ENCODE assay signal across 8 mouse cellular contexts in genomic region chr14:52338751-52339511, GRCm38 (mm10). TPM values are rescaled to one million over a fixed set of nuclear protein-coding genes. Genes with fewer than 3 reads are reported as not detected.
DNase-seq lines count a peak whose midpoint lies in the region; ATAC-seq lines count a peak whose summit lies in the region.

No protein-coding gene starts in this region.

- peak overlapping the region; percentile 55 for H3K27ac ChIP-seq in hindbrain, embryonic 16.5 days (ENCODE audit: low read depth, low read length)

- peak; percentile 56 for DNase-seq in adrenal gland, adult 2 months
- no peak for DNase-seq in adrenal gland, postnatal 4 days (ENCODE audit: low spot score in 2 of 2)
- DNase-seq in cerebellum, adult 9-10 months, result peak; percentile 88
- peak; percentile 37 to 60 for DNase-seq in layer of hippocampus, postnatal 25 days (ENCODE audit: extremely low spot score in 1 of 2, low spot score in 1 of 2)
- DNase-seq in lung, postnatal 36 days, result peak; percentile 83
- DNase-seq in right cerebral cortex, postnatal 14 days, result peak; percentile 57

- WGBS in hindbrain, embryonic 16.5 days, result 29% methylated on average over 21 of the region's 21 CpGs

- peak overlapping the region; percentile 61 for H3K4me2 ChIP-seq in hindbrain, embryonic 16.5 days (ENCODE audit: low read length)

- peak overlapping the region; percentile 37 for H3K4me3 ChIP-seq in hindbrain, embryonic 16.5 days (ENCODE audit: low read length)

- peak overlapping the region; percentile 63 for H3K9ac ChIP-seq in hindbrain, embryonic 16.5 days (ENCODE audit: low read depth, low read length)

- H3K9me3 ChIP-seq in hindbrain, embryonic 16.5 days (ENCODE audit: control insufficient read depth, low read length), result no peaks in the 10 kb centered on the region

- no peaks in the 10 kb centered on the region for H3K36me3 ChIP-seq in hindbrain, embryonic 16.5 days (ENCODE audit: control insufficient read depth, insufficient read depth, low read length)

- ATAC-seq in frontal cortex, adult (ENCODE audit: low TSS enrichment), result peak; percentile 90
- peak; percentile 85 for ATAC-seq in hindbrain, embryonic 16.5 days

- H3K4me1 ChIP-seq in hindbrain, embryonic 16.5 days (ENCODE audit: control insufficient read depth, insufficient read depth, low read depth, low read length), result no peaks in the 10 kb centered on the region; the same call in 1 of the 2 replicates

- H3K27me3 ChIP-seq in hindbrain, embryonic 16.5 days (replicated peaks; ENCODE audit: control insufficient read depth, insufficient read depth, low read length), result no peaks in the 10 kb centered on the region

RNA-seq across cellular contexts. Expression of gene Sall2, which starts 10.4 kb away (rescaled TPM):
- 10 to 100 TPM in 1 of 2 experiments, 1 to 10 TPM in 1; 4.4 to 10.5 TPM for total RNA-seq in adrenal gland, adult 2 months (2021)
- 6.1 and 6.4 TPM in 2 replicates for polyA plus RNA-seq in adrenal gland, adult 2 months (2012; rRNA removed)
- 10 to 100 TPM; 17.0 to 20.1 TPM for total RNA-seq in adrenal gland, postnatal 4 days (2021)
- 40.6 and 49.0 TPM in 2 replicates for polyA plus RNA-seq in hindbrain, embryonic 16.5 days (2015; fragmentation: Nextera tagmentation; extraction: Ambion mirVana)
- 10 to 100 TPM; 44.9 to 48.8 TPM for total RNA-seq in layer of hippocampus, postnatal 25 days (2021)

RNA-seq across cellular contexts. Expression of gene Olfr1513, which starts 17.3 kb away (rescaled TPM):
- total RNA-seq in adrenal gland, adult 2 months (2021), result not detected
- not detected in 2 replicates for polyA plus RNA-seq in adrenal gland, adult 2 months (2012; rRNA removed)
- not detected for total RNA-seq in adrenal gland, postnatal 4 days (2021)
- not detected in 2 replicates for polyA plus RNA-seq in hindbrain, embryonic 16.5 days (2015; fragmentation: Nextera tagmentation; extraction: Ambion mirVana)
- total RNA-seq in layer of hippocampus, postnatal 25 days (2021), result not detected

RNA-seq across cellular contexts. Expression of gene Mettl3, which starts 34.0 kb away (rescaled TPM):
- total RNA-seq in adrenal gland, adult 2 months (2021), result 10 to 100 TPM; 37.1 to 55.0 TPM
- 22.4 and 24.5 TPM in 2 replicates for polyA plus RNA-seq in adrenal gland, adult 2 months (2012; rRNA removed)
- 10 to 100 TPM; 32.0 to 41.9 TPM for total RNA-seq in adrenal gland, postnatal 4 days (2021)
- 41.6 and 45.4 TPM in 2 replicates for polyA plus RNA-seq in hindbrain, embryonic 16.5 days (2015; fragmentation: Nextera tagmentation; extraction: Ambion mirVana)
- 10 to 100 TPM; 39.1 to 48.8 TPM for total RNA-seq in layer of hippocampus, postnatal 25 days (2021)

RNA-seq across cellular contexts. Expression of gene Olfr1512, which starts 40.0 kb away (rescaled TPM):
- not detected for total RNA-seq in adrenal gland, adult 2 months (2021)
- not detected in 2 replicates for polyA plus RNA-seq in adrenal gland, adult 2 months (2012; rRNA removed)
- not detected for total RNA-seq in adrenal gland, postnatal 4 days (2021)
- 0.21 TPM in 1 of 2 replicates, not detected in the other for polyA plus RNA-seq in hindbrain, embryonic 16.5 days (2015; fragmentation: Nextera tagmentation; extraction: Ambion mirVana)
- total RNA-seq in layer of hippocampus, postnatal 25 days (2021), result not detected

RNA-seq across cellular contexts. Expression of gene Olfr1511, which starts 58.2 kb away (rescaled TPM):
- not detected for total RNA-seq in adrenal gland, adult 2 months (2021)
- not detected in 2 replicates for polyA plus RNA-seq in adrenal gland, adult 2 months (2012; rRNA removed)
- total RNA-seq in adrenal gland, postnatal 4 days (2021), result not detected
- 0.14 TPM in 1 of 2 replicates, not detected in the other for polyA plus RNA-seq in hindbrain, embryonic 16.5 days (2015; fragmentation: Nextera tagmentation; extraction: Ambion mirVana)
- total RNA-seq in layer of hippocampus, postnatal 25 days (2021), result not detected

Comparison
In these comparisons a context has a peak if more than half of its experiments do, and no peak if none do; other contexts are left out.
1. DNase-seq: peak in adrenal gland, adult 2 months (single experiment), cerebellum, adult 9-10 months (single experiment), layer of hippocampus, postnatal 25 days (2 of 2), lung, postnatal 36 days (single experiment) and right cerebral cortex, postnatal 14 days (single experiment); none in adrenal gland, postnatal 4 days (0 of 2).